Mouse (Mus musculus): ENCODE data around the gene Dact2. TPM values are rescaled to one million over a fixed set of nuclear protein-coding genes. Genes with fewer than 3 reads are reported as not detected.

The Dact2 gene
- polyA plus RNA-seq, 1 experiment from 2014 or later, result 3.9 TPM

GRCm38 (mm10) chr17:14173459-14173858, 30.6 kb downstream of the Dact2 start:
- 64% methylated on average over 1 of the region's 1 CpGs for WGBS
- no peaks in the 10 kb centered on the region for H3K27me3 ChIP-seq
- ATAC-seq (ENCODE audit: insufficient number of reproducible peaks, low FRiP score, low TSS enrichment, low read depth), result no peak
- H3K9ac ChIP-seq, result no peak overlapping the region
- H3K4me2 ChIP-seq (replicated peaks), result no peak overlapping the region
- no peak overlapping the region for H3K4me3 ChIP-seq (replicated peaks)
- H3K9me3 ChIP-seq (replicated peaks), result no peaks in the 10 kb centered on the region
- no peak overlapping the region for H3K27ac ChIP-seq (replicated peaks)
- no peaks in the 10 kb centered on the region for H3K36me3 ChIP-seq
- H3K4me1 ChIP-seq, result peaks cover 9% of the 10 kb centered on the region; the same call in 1 of the 2 replicates

GRCm38 (mm10) chr17:14172731-14173130, 31.4 kb downstream of the Dact2 start:
- Histone ChIP-seq H3K9me3 (replicated peaks) (no peaks in the 10 kb centered on the region), H3K36me3 (no peaks in the 10 kb centered on the region), H3K4me1 (peaks cover 10% of the 10 kb centered on the region; the same call in 1 of the 2 replicates), H3K27ac (replicated peaks) (no peak overlapping the region), H3K9ac (no peak overlapping the region), H3K4me2 (replicated peaks) (no peak overlapping the region), H3K4me3 (replicated peaks) (no peak overlapping the region), H3K27me3 (no peaks in the 10 kb centered on the region)
- ATAC-seq (ENCODE audit: insufficient number of reproducible peaks, low FRiP score, low TSS enrichment, low read depth), result no peak

GRCm38 (mm10) chr17:14172184-14172583, 31.9 kb downstream of the Dact2 start:
- H3K9ac ChIP-seq, result no peak overlapping the region
- H3K4me3 ChIP-seq (replicated peaks), result no peak overlapping the region
- peaks cover 15% of the 10 kb centered on the region; the same call in 1 of the 2 replicates for H3K4me1 ChIP-seq
- ATAC-seq (ENCODE audit: insufficient number of reproducible peaks, low FRiP score, low TSS enrichment, low read depth), result no peak
- no peaks in the 10 kb centered on the region for H3K9me3 ChIP-seq (replicated peaks)
- WGBS, result 50% methylated on average over 3 of the region's 3 CpGs
- H3K27me3 ChIP-seq, result peaks cover 3% of the 10 kb centered on the region; the same call in 1 of the 2 replicates
- no peak overlapping the region for H3K27ac ChIP-seq (replicated peaks)
- H3K4me2 ChIP-seq (replicated peaks), result no peak overlapping the region
- no peaks in the 10 kb centered on the region for H3K36me3 ChIP-seq

GRCm38 (mm10) chr17:14170961-14171479, 33.1 kb downstream of the Dact2 start:
- Histone ChIP-seq H3K4me1 (peaks cover 24% of the 10 kb centered on the region), H3K27me3 (peaks cover 3% of the 10 kb centered on the region; the same call in 1 of the 2 replicates), H3K4me2 (replicated peaks) (no peak overlapping the region), H3K4me3 (replicated peaks) (no peak overlapping the region), H3K9ac (no peak overlapping the region), H3K36me3 (no peaks in the 10 kb centered on the region), H3K27ac (replicated peaks) (no peak overlapping the region), H3K9me3 (replicated peaks) (no peaks in the 10 kb centered on the region)
- ATAC-seq (ENCODE audit: insufficient number of reproducible peaks, low FRiP score, low TSS enrichment, low read depth), result no peak
- 70% methylated on average over 5 of the region's 5 CpGs for WGBS

GRCm38 (mm10) chr17:14169431-14169830, 34.7 kb downstream of the Dact2 start:
- Histone ChIP-seq H3K27me3 (peaks cover 3% of the 10 kb centered on the region; the same call in 1 of the 2 replicates), H3K27ac (replicated peaks) (no peak overlapping the region), H3K9me3 (replicated peaks) (no peaks in the 10 kb centered on the region), H3K9ac (no peak overlapping the region), H3K4me2 (replicated peaks) (no peak overlapping the region), H3K36me3 (no peaks in the 10 kb centered on the region), H3K4me1 (peaks cover 36% of the 10 kb centered on the region), H3K4me3 (replicated peaks) (no peak overlapping the region)
- WGBS, result 68% methylated on average over 11 of the region's 11 CpGs
- no peak for ATAC-seq (ENCODE audit: insufficient number of reproducible peaks, low FRiP score, low TSS enrichment, low read depth)

GRCm38 (mm10) chr17:14167594-14167993, 36.5 kb downstream of the Dact2 start:
- H3K9ac ChIP-seq, result no peak overlapping the region
- H3K9me3 ChIP-seq (replicated peaks), result no peaks in the 10 kb centered on the region
- H3K4me1 ChIP-seq, result peaks cover 33% of the 10 kb centered on the region
- no peak overlapping the region for H3K4me3 ChIP-seq (replicated peaks)
- WGBS, result 80% methylated on average over 5 of the region's 5 CpGs
- H3K36me3 ChIP-seq, result no peaks in the 10 kb centered on the region
- ATAC-seq (ENCODE audit: insufficient number of reproducible peaks, low FRiP score, low TSS enrichment, low read depth), result no peak
- no peak overlapping the region for H3K4me2 ChIP-seq (replicated peaks)
- H3K27me3 ChIP-seq, result peaks cover 3% of the 10 kb centered on the region; the same call in 1 of the 2 replicates
- no peak overlapping the region for H3K27ac ChIP-seq (replicated peaks)

GRCm38 (mm10) chr17:14166746-14167432, 37.2 kb downstream of the Dact2 start:
- Histone ChIP-seq H3K9me3 (replicated peaks) (no peaks in the 10 kb centered on the region), H3K4me1 (peaks cover 33% of the 10 kb centered on the region), H3K4me2 (replicated peaks) (no peak overlapping the region), H3K36me3 (no peaks in the 10 kb centered on the region), H3K9ac (no peak overlapping the region), H3K27ac (replicated peaks) (no peak overlapping the region), H3K27me3 (peaks cover 3% of the 10 kb centered on the region; the same call in 1 of the 2 replicates), H3K4me3 (replicated peaks) (no peak overlapping the region)
- no peak for ATAC-seq (ENCODE audit: insufficient number of reproducible peaks, low FRiP score, low TSS enrichment, low read depth)
- WGBS, result 61% methylated on average over 6 of the region's 6 CpGs

- Histone ChIP-seq H3K9ac (no peak overlapping the region), H3K4me1 (peaks cover 33% of the 10 kb centered on the region), H3K36me3 (no peaks in the 10 kb centered on the region), H3K27me3 (peaks cover 3% of the 10 kb centered on the region; the same call in 1 of the 2 replicates), H3K27ac (replicated peaks) (no peak overlapping the region; the same call in 1 of the 2 replicates), H3K4me2 (replicated peaks) (no peak overlapping the region), H3K4me3 (replicated peaks) (no peak overlapping the region), H3K9me3 (replicated peaks) (no peaks in the 10 kb centered on the region)
- 51% methylated on average over 9 of the region's 9 CpGs for WGBS
- no peak for ATAC-seq (ENCODE audit: insufficient number of reproducible peaks, low FRiP score, low TSS enrichment, low read depth)
These were observed 38.0 kb downstream of the Dact2 start for GRCm38 (mm10) chr17:14165934-14166610.

GRCm38 (mm10) chr17:14165332-14165876, 38.7 kb downstream of the Dact2 start:
- Histone ChIP-seq H3K27ac (replicated peaks) (no peak overlapping the region), H3K9me3 (replicated peaks) (no peaks in the 10 kb centered on the region), H3K27me3 (peaks cover 3% of the 10 kb centered on the region; the same call in 1 of the 2 replicates), H3K4me1 (peaks cover 33% of the 10 kb centered on the region), H3K9ac (no peak overlapping the region), H3K4me3 (replicated peaks) (no peak overlapping the region), H3K4me2 (replicated peaks) (0 out of 2 replicates have a peak overlapping the region, but pooled peaks have one; percentile 12), H3K36me3 (no peaks in the 10 kb centered on the region)
- ATAC-seq (ENCODE audit: insufficient number of reproducible peaks, low FRiP score, low TSS enrichment, low read depth), result peak; percentile 63
- WGBS, result 1% methylated on average over 10 of the region's 10 CpGs

GRCm38 (mm10) chr17:14160846-14161245, 43.3 kb downstream of the Dact2 start:
- no peak overlapping the region for H3K4me2 ChIP-seq (replicated peaks)
- no peaks in the 10 kb centered on the region for H3K36me3 ChIP-seq
- no peaks in the 10 kb centered on the region for H3K9me3 ChIP-seq (replicated peaks)
- no peaks in the 10 kb centered on the region for H3K27me3 ChIP-seq
- 90% methylated on average over 3 of the region's 3 CpGs for WGBS
- H3K27ac ChIP-seq (replicated peaks), result no peak overlapping the region
- H3K9ac ChIP-seq, result no peak overlapping the region
- no peak for ATAC-seq (ENCODE audit: insufficient number of reproducible peaks, low FRiP score, low TSS enrichment, low read depth)
- H3K4me1 ChIP-seq, result peaks cover 20% of the 10 kb centered on the region
- no peak overlapping the region for H3K4me3 ChIP-seq (replicated peaks)

- Histone ChIP-seq H3K9ac (no peak overlapping the region), H3K27ac (replicated peaks) (no peak overlapping the region), H3K4me1 (0 out of 2 replicates have a peak, but pooled peaks cover 4% of the 10 kb centered on the region), H3K4me2 (replicated peaks) (no peak overlapping the region), H3K9me3 (replicated peaks) (no peaks in the 10 kb centered on the region), H3K27me3 (no peaks in the 10 kb centered on the region), H3K36me3 (no peaks in the 10 kb centered on the region), H3K4me3 (replicated peaks) (no peak overlapping the region)
- no peak; the same call in 1 of the 2 replicates for ATAC-seq (ENCODE audit: insufficient number of reproducible peaks, low FRiP score, low TSS enrichment, low read depth)
- WGBS, result 42% methylated on average over 7 of the region's 7 CpGs
These were observed 46.3 kb downstream of the Dact2 start for GRCm38 (mm10) chr17:14157779-14158195.
